Mouse (Mus musculus): ENCODE results near the gene Cops4.

- TF ChIP-seq POLR2A (IDR thresholded peaks at IDR 0.05; ENCODE audit: extremely low read depth, insufficient read depth, low read length) (no peak), CTCF (IDR thresholded peaks at IDR 0.05; ENCODE audit: extremely low read depth, insufficient read depth, low read length) (no peak)
Observed at GRCm38 (mm10) chr5:100491704-100492103, 26.4 kb upstream of the Cops4 start.

Data from cortical plate, adult 2 months (tissue).